Mouse (Mus musculus): ENCODE data around the gene Kank1. TPM values are rescaled to one million over a fixed set of nuclear protein-coding genes. Genes with fewer than 3 reads are reported as not detected.

The Kank1 gene
- polyA plus RNA-seq, 1 experiment from 2014 or later = 66.9 TPM

DNA sequence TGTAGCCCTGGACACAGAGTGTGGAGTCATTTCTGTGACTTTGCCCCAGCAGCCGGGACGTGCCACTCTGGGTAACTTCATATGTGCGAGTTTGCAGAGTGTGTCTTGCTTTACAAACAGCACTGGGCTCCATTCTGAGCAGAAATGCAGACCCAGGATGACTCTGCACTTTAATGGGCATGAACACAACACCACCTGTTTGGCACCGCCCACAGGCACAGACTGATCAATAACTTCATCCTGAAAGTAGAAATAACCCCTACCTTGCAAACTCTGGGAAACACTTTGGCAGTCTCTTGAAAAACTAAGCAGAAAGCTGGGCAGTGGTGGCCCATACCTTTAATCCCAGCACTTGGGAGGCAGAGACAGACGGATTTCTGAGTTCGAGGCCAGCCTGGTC lies 244.0 kb downstream of the Kank1 start:
- no peaks in the 10 kb centered on the region for H3K4me1 ChIP-seq (replicated peaks)
- H3K36me3 ChIP-seq = no peaks in the 10 kb centered on the region
- H3K9me3 ChIP-seq = peaks cover 10% of the 10 kb centered on the region; the same call in 1 of the 2 replicates
- no peak for ATAC-seq (ENCODE audit: insufficient number of reproducible peaks, insufficient read depth, low FRiP score, low TSS enrichment, low read depth)
- no peak overlapping the region for H3K4me2 ChIP-seq
- peaks cover 2% of the 10 kb centered on the region for H3K27me3 ChIP-seq
- WGBS = 86% methylated on average over 6 of the region's 6 CpGs
- H3K4me3 ChIP-seq (replicated peaks) = no peak overlapping the region
- H3K27ac ChIP-seq = no peak overlapping the region
- H3K9ac ChIP-seq (replicated peaks) = no peak overlapping the region

Other genes with a start within 250 kb of the Kank1 start
- 2.7 and 3.5 TPM in 2 replicates for gene Dock8, start 237.4 kb upstream of the Kank1 start, polyA plus RNA-seq (2016; fragmentation: Nextera tagmentation; extraction: Ambion mirVana)

Data from limb, embryonic 12.5 days (tissue).